Mouse (Mus musculus) T-cell, adult 2 months (primary cell): Measurements from ENCODE around the gene 2310030G06Rik.

Experiments
- DNase-seq: peaks from one replicate; pipeline ENCODE4 v3.0.0; 2022; ENCODE audit warnings: low spot score

The 2310030G06Rik gene

GRCm38 (mm10) chr9:50700921-50701691 is 45.2 kb downstream of the 2310030G06Rik start:
- no peak for DNase-seq

GRCm38 (mm10) chr9:50698418-50699409 is 47.6 kb downstream of the 2310030G06Rik start:
- peak; percentile 27 for DNase-seq

GRCm38 (mm10) chr9:50697706-50698041 is 48.7 kb downstream of the 2310030G06Rik start:
- peak; percentile 12 for DNase-seq

- DNase-seq, result no peak
Observed at GRCm38 (mm10) chr9:50696851-50697705, 49.3 kb downstream of the 2310030G06Rik start.

GRCm38 (mm10) chr9:50695153-50695552 is 51.2 kb downstream of the 2310030G06Rik start:
- no peak for DNase-seq

GRCm38 (mm10) chr9:50693631-50694030 is 52.7 kb downstream of the 2310030G06Rik start:
- peak; percentile 41 for DNase-seq

GRCm38 (mm10) chr9:50692626-50693580 is 53.4 kb downstream of the 2310030G06Rik start:
- no peak for DNase-seq
